Mouse (Mus musculus) C2C12 (cell line): Measurements from ENCODE around the gene Slit1. TPM values are rescaled to one million over a fixed set of nuclear protein-coding genes. Genes with fewer than 3 reads are reported as not detected.

ENCODE experiments used
- H3K27me3 ChIP-seq: one replicate; pipeline ENCODE4 v1.6.1; 2011; ENCODE audit not compliant: control insufficient read depth, insufficient read depth, insufficient read length
- H3K36me3 ChIP-seq: one replicate; pipeline ENCODE4 v1.6.1; 2011; ENCODE audit not compliant: control insufficient read depth, insufficient read depth
- H3K4me3 ChIP-seq: one replicate; pipeline ENCODE4 v1.5.1; 2011; ENCODE audit warnings: mild to moderate bottlenecking, control low read depth; ENCODE audit not compliant: poor library complexity, insufficient read depth, severe bottlenecking
- H3K79me2 ChIP-seq: one replicate; pipeline ENCODE4 v1.6.1; 2011; ENCODE audit not compliant: control insufficient read depth, insufficient read depth
- H3K79me3 ChIP-seq: one replicate; pipeline ENCODE4 v1.6.1; 2011; ENCODE audit warnings: low read depth, control low read depth
- H3ac ChIP-seq: one replicate; pipeline ENCODE3; 2011; ENCODE audit warnings: low read depth; ENCODE audit not compliant: control insufficient read depth, insufficient read length
- CEBPB ChIP-seq: IDR thresholded peaks from one replicate; pipeline ENCODE4 v1.6.1; 2011; ENCODE audit warnings: low read depth, mild to moderate bottlenecking, control low read depth, moderate library complexity
- CTCF ChIP-seq: IDR thresholded peaks from one replicate; pipeline ENCODE4 v1.5.1; 2011; ENCODE audit not compliant: control insufficient read depth, insufficient read depth, insufficient read length
- FOSL1 ChIP-seq: IDR thresholded peaks from one replicate; pipeline ENCODE4 v1.8.0; 2011; ENCODE audit warnings: mild to moderate bottlenecking, low read length; ENCODE audit not compliant: poor library complexity, insufficient read depth, severe bottlenecking
- MAX ChIP-seq: IDR thresholded peaks from one replicate; pipeline ENCODE4 v1.6.1; 2011; ENCODE audit warnings: mild to moderate bottlenecking, control low read depth
- MYOD1 ChIP-seq: IDR thresholded peaks from one replicate; pipeline ENCODE4 v1.6.1; 2011; ENCODE audit warnings: low read depth; ENCODE audit not compliant: control insufficient read depth, insufficient read length
- MYOG ChIP-seq: IDR thresholded peaks from one replicate; pipeline ENCODE4 v1.6.1; 2011; ENCODE audit not compliant: control insufficient read depth, insufficient read length; ENCODE audit errors: extremely low read depth
- USF1 ChIP-seq: IDR thresholded peaks from one replicate; pipeline ENCODE4 v1.6.1; 2011; ENCODE audit warnings: low read depth, mild to moderate bottlenecking, control low read depth, moderate library complexity
- polyA plus RNA-seq: library from polyadenylated mRNA; unstranded; fragments of >200 nt; fragmentation: generic; extraction: Trizol; gene quantifications from one replicate; pipeline ENCODE4 v1.2.1, GENCODE M21; 2012; ENCODE audit warnings: missing spikeins

Slit1 gene
- polyA plus RNA-seq, 1 experiment = not detected

DNA sequence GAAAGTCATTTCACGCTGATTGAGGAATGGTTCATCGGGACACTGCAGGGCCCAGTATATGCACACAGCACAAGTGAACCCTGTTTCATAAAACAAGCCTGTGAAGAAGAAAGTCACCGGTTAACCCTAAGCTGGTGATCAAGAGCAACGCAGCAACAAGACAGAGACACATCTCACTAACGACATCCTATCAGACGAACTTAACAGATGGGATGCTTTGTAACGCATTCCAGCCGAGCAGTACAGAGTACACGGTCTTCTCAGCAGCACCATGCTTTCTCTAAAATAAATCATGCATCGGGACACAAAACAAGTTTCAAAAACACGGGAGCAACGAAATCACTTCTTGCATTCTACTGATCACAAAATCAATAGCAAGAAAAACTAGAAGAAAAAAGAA is 35.6 kb downstream of the Slit1 start:
- Histone ChIP-seq H3K79me3 (no peaks in the 10 kb centered on the region), H3K36me3 (no peaks in the 10 kb centered on the region), H3K79me2 (no peaks in the 10 kb centered on the region), H3K4me3 (no peak overlapping the region), H3ac (no peak overlapping the region), H3K27me3 (peaks cover 74% of the 10 kb centered on the region)
- no peak for TF ChIP-seq MYOD1

DNA sequence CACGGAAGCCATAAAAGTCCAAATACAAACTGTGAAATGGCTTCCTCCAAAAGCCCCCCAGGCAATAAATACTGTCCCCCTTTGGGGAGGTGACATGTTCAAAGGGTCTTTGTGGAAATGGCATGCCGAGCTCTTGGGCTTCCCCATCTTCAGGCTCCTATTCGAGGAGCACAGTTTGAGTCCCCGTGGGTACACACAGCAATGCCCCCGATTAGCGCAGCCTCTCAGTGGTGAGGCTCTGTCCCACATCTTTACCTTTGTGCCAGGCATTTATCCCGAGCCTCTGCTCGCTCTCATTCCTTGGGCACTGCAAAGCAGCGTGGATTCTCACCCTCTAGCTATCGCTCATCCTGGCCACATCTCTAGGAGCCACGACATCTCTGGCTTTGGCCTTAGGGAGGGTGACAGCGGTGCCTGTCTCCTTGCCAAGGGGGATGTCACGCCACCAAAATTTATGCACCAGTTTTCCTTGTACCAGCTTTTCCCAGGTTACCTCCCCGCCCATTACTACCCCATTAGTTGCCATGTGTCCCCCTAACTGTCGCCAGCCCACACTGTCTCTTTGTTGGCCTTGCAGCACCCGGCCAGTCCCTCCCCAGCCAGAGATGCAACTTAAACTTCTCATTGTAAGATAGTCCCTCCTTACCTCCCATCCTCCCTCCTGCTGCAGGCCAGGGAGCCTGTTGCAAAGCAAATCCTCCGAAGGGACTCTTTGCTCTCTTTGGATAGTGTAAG is 37.2 kb downstream of the Slit1 start:
- Histone ChIP-seq H3K4me3 (no peak overlapping the region), H3K79me2 (no peaks in the 10 kb centered on the region), H3K36me3 (no peaks in the 10 kb centered on the region), H3K27me3 (peaks cover 71% of the 10 kb centered on the region), H3K79me3 (no peaks in the 10 kb centered on the region), H3ac (no peak overlapping the region)
- TF ChIP-seq FOSL1 (no peak), MYOD1 (no peak), CTCF (no peak), CEBPB (no peak), USF1 (no peak), MYOG (no peak), MAX (no peak)

DNA sequence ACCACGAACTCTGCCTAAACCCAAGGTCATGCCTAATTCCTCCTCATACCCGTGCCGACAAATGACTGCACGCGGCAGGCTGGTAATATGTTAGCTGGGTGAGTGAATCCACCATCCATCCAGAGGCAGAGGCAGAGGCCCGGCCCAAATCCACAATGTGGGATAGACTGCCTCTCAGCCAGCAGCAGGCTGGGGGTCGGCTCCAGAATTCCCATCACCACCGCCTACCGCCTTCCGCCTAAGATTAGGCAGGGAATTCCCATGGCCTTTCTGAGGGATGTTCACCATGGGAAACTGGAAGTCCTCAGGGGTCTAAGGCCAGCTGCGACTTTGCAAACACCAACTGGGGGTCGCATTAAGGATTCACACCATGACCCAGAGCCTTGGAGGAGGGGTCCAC is 38.0 kb downstream of the Slit1 start:
- TF ChIP-seq USF1 = no peak
- TF ChIP-seq MYOG = no peak
- TF ChIP-seq MYOD1 = no peak
- TF ChIP-seq MAX = no peak
- TF ChIP-seq CEBPB = no peak
- no peak for TF ChIP-seq FOSL1
- TF ChIP-seq CTCF = no peak
- Histone ChIP-seq H3ac (no peak overlapping the region), H3K4me3 (no peak overlapping the region), H3K79me2 (no peaks in the 10 kb centered on the region), H3K79me3 (no peaks in the 10 kb centered on the region), H3K36me3 (no peaks in the 10 kb centered on the region), H3K27me3 (peaks cover 71% of the 10 kb centered on the region)

DNA sequence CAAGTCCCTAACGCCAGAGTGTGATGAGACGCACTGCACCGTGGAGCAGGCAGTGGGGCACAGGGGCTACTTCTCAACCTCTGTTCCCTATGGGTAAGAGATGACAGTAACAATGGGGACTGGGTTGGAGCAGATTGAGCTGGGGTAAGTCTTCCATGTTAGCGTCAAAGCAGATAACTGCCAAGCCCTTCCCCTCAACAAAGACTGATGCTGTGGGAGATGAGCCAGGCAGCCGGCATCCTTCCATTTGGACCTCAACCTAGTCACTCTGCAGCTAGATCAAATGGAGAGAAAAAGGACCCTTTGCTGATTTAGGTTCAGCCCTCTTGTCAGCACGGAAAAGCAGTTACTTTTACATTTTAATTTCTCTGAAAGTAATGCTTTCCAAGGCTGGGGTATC is 40.8 kb downstream of the Slit1 start:
- Histone ChIP-seq H3ac (no peak overlapping the region), H3K4me3 (no peak overlapping the region), H3K36me3 (no peaks in the 10 kb centered on the region), H3K27me3 (peaks cover 64% of the 10 kb centered on the region), H3K79me2 (no peaks in the 10 kb centered on the region), H3K79me3 (no peaks in the 10 kb centered on the region)
- no peak for TF ChIP-seq USF1
- no peak for TF ChIP-seq MYOG
- TF ChIP-seq MYOD1 = no peak
- TF ChIP-seq MAX = no peak
- TF ChIP-seq CEBPB = no peak
- TF ChIP-seq CTCF = no peak
- no peak for TF ChIP-seq FOSL1

DNA sequence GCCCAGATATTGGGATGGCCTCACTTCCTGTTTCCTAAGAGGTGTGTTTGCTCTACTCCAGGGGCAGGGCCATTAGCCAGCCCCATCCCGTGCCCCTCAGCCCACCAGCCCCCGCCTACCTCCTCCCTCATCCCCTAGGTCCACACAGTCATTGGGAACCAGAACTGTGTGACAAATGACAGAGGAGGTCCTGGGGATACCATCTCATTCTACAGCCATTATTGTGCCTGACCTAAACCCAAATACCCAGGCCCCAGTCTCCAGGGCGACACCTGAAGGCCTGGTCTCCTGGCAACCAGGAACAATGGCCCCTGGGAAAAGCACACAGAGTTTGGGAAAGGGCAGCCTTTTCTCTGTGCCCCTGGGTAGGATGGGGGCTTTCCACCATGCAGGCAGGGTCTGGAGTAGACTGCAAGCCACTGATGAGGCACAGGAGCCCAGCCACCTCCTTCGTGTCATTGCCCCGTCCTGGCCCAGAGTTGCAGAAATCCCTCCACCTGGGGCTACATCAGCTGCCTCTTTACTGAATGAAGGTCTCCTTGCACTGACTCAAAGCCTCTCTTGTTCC is 44.5 kb downstream of the Slit1 start:
- H3K79me3 ChIP-seq = no peaks in the 10 kb centered on the region
- TF ChIP-seq MAX (no peak), CTCF (no peak), FOSL1 (no peak), USF1 (no peak), MYOG (no peak), CEBPB (no peak), MYOD1 (no peak)
- no peaks in the 10 kb centered on the region for H3K36me3 ChIP-seq

DNA sequence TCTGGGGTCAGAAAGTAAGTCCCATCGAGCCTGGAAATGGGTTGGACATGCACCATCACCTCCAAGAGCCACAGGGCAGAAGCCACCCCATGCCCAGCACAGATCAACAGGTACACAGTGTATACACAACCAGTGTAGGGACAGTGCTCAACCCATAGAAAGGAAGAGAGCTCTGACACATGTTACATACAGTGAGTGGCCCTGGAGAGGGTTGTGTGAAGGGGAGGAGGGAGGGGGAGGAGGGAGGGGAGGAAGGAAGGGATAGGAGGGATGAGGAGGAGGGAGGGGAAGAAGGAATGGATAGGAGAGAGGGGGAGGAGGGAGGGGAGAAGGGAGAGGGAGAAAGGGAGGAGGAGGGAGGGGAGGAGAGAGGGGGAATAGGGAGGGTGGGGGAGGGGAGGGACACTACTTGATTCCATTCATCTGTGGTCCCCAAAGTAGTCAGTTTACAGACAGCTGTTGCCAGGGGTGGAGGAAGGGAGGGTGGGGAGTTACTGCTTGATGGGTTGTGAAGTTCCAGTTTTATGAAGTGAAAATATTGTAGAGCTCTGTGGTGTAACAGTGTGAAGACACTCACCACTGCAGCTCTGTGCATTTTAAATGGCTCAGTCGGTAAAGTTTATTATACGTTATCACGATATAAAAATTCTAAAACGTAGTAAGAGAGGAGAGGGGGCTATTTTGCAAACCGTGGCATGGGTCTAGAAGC is 45.5 kb downstream of the Slit1 start:
- no peak for TF ChIP-seq MYOD1
- TF ChIP-seq MAX = no peak
- TF ChIP-seq CEBPB = no peak
- TF ChIP-seq FOSL1 = no peak
- no peak for TF ChIP-seq USF1
- no peak for TF ChIP-seq CTCF
- TF ChIP-seq MYOG = no peak
- Histone ChIP-seq H3K79me2 (no peaks in the 10 kb centered on the region), H3K4me3 (no peak overlapping the region), H3K27me3 (peaks cover 38% of the 10 kb centered on the region), H3K36me3 (no peaks in the 10 kb centered on the region), H3K79me3 (no peaks in the 10 kb centered on the region), H3ac (no peak overlapping the region)

More for the DNA sequence above, 44.5 kb downstream of the Slit1 start:
- H3K4me3 ChIP-seq = no peak overlapping the region
- H3K27me3 ChIP-seq = peaks cover 33% of the 10 kb centered on the region
- H3K79me2 ChIP-seq = no peaks in the 10 kb centered on the region
- H3ac ChIP-seq = no peak overlapping the region
